Mouse (Mus musculus) neural tube, embryonic 15.5 days (tissue): Measurements from ENCODE around the gene Fam172a. TPM values are rescaled to one million over a fixed set of nuclear protein-coding genes. Genes with fewer than 3 reads are reported as not detected.

Experiments used
- ATAC-seq: fragments of 200-750 bp; cut with Nextera tagmentation; 2 replicates; pipeline ENCODE4 v1.8.0; 2017; ENCODE audit warnings: mild to moderate bottlenecking, moderate TSS enrichment, moderate library complexity; ENCODE audit not compliant: low FRiP score
- H3K27ac ChIP-seq: fragments of 300-500 bp; sonication (generic); replicated peaks from 2 replicates; pipeline ENCODE4 v1.5.1; 2015; ENCODE audit warnings: mild to moderate bottlenecking, inconsistent platforms
- H3K27me3 ChIP-seq: fragments of 300-500 bp; sonication (generic); replicated peaks from 2 replicates; pipeline ENCODE4 v1.6.1; 2015; ENCODE audit warnings: inconsistent platforms
- H3K36me3 ChIP-seq: fragments of 300-500 bp; sonication (generic); 2 replicates; pipeline ENCODE4 v1.6.1; 2015; ENCODE audit warnings: inconsistent platforms
- H3K4me1 ChIP-seq: fragments of 300-500 bp; sonication (generic); 2 replicates; pipeline ENCODE4 v1.6.1; 2015; ENCODE audit warnings: inconsistent platforms
- H3K4me2 ChIP-seq: fragments of 300-500 bp; sonication (generic); 2 replicates; pipeline ENCODE4 v1.6.1; 2015; ENCODE audit warnings: inconsistent platforms, mild to moderate bottlenecking, moderate library complexity
- H3K4me3 ChIP-seq: fragments of 300-500 bp; sonication (generic); replicated peaks from 2 replicates; pipeline ENCODE4 v1.5.1; 2015; ENCODE audit warnings: mild to moderate bottlenecking, inconsistent platforms
- H3K9ac ChIP-seq: fragments of 300-500 bp; sonication (generic); replicated peaks from 2 replicates; pipeline ENCODE4 v1.6.1; 2015; ENCODE audit warnings: mild to moderate bottlenecking, inconsistent platforms
- H3K9me3 ChIP-seq: fragments of 300-500 bp; sonication (generic); replicated peaks from 2 replicates; pipeline ENCODE4 v1.6.1; 2016; ENCODE audit warnings: inconsistent platforms
- WGBS: fragments of 180-500 bp; shearing (Covaris S2); methylation state at CpG from one replicate; pipeline ENCODE4 v1.1.7; 2015; ENCODE audit warnings: mixed read lengths; 5-methylcytosine and 5-hydroxymethylcytosine counted together
- polyA plus RNA-seq: library from polyadenylated mRNA; unstranded; fragments of >200 nt; fragmentation: Nextera tagmentation; extraction: Ambion mirVana; gene quantifications from 2 replicates; pipeline ENCODE4 v1.2.1, GENCODE M21; 2015

The Fam172a gene
- polyA plus RNA-seq, 1 experiment from 2014 or later = 39.5 TPM

DNA sequence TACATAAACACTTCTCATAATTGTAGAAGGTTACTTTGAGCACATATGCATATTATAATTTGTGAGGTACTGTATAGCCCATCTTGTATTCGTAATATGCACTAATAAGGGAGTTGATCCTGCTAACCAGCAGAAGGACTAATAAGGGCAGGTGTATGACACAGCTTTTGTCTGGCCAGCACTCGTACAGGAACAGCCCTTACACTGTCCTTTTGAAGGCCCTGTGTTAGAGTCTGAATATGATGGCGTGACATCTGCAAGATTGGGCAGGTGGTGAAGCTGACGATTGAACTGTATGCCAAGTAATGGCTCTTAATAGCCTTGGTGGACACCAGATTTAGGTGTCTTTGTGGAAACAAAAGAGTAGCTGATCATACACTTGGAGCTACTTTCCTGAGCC is 176.3 kb downstream of the Fam172a start:
- ATAC-seq = no peak
- WGBS = 65% methylated on average over 4 of the region's 4 CpGs
- no peaks in the 10 kb centered on the region for H3K27me3 ChIP-seq

DNA sequence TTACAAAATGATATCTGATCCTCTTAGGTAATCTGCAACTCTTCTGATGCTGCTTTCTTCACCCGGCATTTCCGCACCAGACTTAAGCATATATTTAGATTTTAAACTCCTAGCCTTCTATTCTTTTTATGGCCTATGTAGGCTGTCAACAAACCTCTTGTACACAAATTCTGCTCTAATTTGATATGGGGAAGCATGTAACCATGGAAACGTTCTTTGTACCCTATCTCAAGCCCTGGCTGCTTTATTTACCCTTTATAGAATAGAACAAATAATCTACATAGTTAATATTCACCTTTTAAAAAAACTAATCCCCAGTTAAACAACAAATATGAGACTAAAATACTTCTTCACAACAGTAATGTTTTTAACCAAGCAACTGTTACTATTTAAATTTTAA is 176.7 kb downstream of the Fam172a start:
- no peaks in the 10 kb centered on the region for H3K9me3 ChIP-seq
- H3K36me3 ChIP-seq = no peaks in the 10 kb centered on the region
- H3K9ac ChIP-seq = no peak overlapping the region
- 83% methylated on average over 3 of the region's 3 CpGs for WGBS
- H3K4me3 ChIP-seq = no peak overlapping the region
- no peak overlapping the region for H3K4me2 ChIP-seq
- no peaks in the 10 kb centered on the region for H3K27me3 ChIP-seq
- no peaks in the 10 kb centered on the region for H3K4me1 ChIP-seq
- no peak overlapping the region for H3K27ac ChIP-seq
- no peak for ATAC-seq

More for the DNA sequence above, 176.3 kb downstream of the Fam172a start:
- no peak overlapping the region for H3K27ac ChIP-seq
- no peaks in the 10 kb centered on the region for H3K36me3 ChIP-seq
- no peak overlapping the region for H3K9ac ChIP-seq
- no peaks in the 10 kb centered on the region for H3K9me3 ChIP-seq
- H3K4me3 ChIP-seq = no peak overlapping the region
- no peaks in the 10 kb centered on the region for H3K4me1 ChIP-seq
- H3K4me2 ChIP-seq = no peak overlapping the region

DNA sequence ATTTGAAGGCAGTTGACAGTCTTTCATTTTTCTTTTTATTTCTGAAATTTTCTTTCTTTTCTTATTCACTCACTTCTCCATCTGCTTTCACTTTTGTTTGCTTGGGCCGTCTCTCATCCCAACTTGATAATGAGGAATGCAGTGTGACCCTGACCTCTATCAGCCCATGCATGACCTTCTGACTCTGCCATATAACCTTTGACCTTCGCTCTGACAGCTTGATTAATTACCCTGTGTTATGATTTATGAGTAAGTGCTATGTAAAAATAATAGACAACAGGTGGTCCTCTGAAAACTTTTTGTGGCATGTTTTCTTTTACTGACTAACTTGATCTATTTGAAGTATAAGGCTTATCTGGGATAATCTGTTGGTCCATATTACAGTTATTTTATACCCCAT is 195.8 kb downstream of the Fam172a start:
- Histone ChIP-seq H3K36me3 (no peaks in the 10 kb centered on the region), H3K9me3 (no peaks in the 10 kb centered on the region), H3K27ac (no peak overlapping the region), H3K9ac (no peak overlapping the region), H3K4me3 (no peak overlapping the region), H3K4me2 (no peak overlapping the region), H3K27me3 (no peaks in the 10 kb centered on the region), H3K4me1 (peaks cover 7% of the 10 kb centered on the region; the same call in 1 of the 2 replicates)
- ATAC-seq = no peak
- 41% methylated on average over 2 of the region's 2 CpGs for WGBS

DNA sequence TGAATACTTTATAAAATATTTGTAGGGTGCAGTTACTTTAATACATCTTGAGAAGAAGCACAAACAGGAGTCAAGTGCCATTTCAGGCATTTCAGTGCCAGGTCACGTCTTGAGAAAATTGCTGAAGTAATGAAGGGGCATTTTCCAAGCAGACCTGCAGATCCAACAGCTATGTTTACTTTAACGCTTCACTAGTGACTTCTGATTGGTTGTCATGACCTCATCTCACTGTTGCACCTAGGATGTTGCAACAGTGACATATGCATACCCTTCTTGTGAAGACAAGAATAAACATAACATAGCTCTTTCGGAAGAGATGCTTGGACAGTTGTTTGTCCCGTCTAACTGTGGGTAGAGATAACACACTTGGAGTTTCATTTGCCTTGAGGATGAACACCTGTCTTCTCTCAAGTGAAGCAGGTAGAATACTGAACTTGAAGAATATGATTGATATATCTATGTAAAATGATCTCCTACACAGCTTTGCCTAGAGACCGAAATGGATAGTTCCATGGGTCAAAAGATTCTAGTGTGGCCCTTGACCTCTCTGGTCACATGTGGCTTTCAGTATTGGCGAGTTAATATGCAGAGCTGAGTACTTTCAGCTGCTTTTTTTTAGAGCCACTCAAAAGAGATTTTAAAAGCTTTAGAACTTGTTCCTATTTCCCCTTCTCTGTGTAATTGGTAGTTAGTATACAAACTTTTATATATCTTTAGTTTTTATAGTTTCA is 196.4 kb downstream of the Fam172a start:
- Histone ChIP-seq H3K4me2 (no peak overlapping the region), H3K4me1 (0 out of 2 replicates have a peak, but pooled peaks cover 3% of the 10 kb centered on the region), H3K36me3 (no peaks in the 10 kb centered on the region), H3K4me3 (no peak overlapping the region), H3K9ac (no peak overlapping the region), H3K27me3 (no peaks in the 10 kb centered on the region), H3K9me3 (no peaks in the 10 kb centered on the region), H3K27ac (no peak overlapping the region)
- 64% methylated on average over 6 of the region's 6 CpGs for WGBS
- ATAC-seq = no peak

DNA sequence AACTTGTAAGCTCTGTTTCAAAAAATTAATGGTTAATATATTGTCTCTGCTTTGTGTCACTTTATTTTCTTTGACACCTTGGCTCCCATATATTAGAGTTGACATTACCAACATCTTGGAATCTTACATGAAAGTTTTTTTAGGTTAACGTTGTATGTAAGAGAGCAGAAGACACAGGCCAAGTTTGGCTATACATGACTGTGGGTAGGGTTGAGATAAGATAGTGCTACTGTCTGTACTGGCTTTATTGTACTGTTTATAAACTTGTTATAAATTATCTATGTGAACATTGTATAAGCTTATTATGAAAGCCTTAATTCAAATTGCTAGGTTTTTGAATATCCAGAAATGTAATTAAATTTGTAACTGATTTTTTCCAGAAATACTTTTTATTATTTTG is 197.9 kb downstream of the Fam172a start:
- H3K27me3 ChIP-seq = no peaks in the 10 kb centered on the region
- no peak for ATAC-seq
- no peaks in the 10 kb centered on the region for H3K9me3 ChIP-seq
- no peaks in the 10 kb centered on the region for H3K4me1 ChIP-seq
- 74% methylated on average over 1 of the region's 1 CpGs for WGBS
- H3K36me3 ChIP-seq = no peaks in the 10 kb centered on the region
- H3K27ac ChIP-seq = no peak overlapping the region
- H3K4me2 ChIP-seq = no peak overlapping the region
- H3K9ac ChIP-seq = no peak overlapping the region
- no peak overlapping the region for H3K4me3 ChIP-seq

DNA sequence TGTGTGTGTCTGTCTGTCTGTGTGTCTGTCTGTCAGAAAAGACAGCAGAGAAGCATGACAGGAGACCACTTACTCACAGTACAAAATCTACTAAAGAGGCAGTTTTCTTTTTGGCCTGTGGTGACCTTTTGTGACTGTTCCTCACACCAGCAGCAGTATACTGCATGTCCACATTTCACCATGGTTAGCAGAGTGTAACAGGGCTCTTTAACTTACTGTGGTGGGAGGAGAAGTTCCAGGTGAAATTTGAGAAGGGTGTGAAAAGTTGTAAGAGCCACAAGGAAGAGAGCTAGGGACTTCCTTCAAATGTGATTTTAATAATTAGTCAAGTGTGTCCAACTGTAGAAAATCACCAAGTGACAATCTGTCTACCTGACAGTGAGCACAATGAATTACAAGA is 199.0 kb downstream of the Fam172a start:
- Histone ChIP-seq H3K27me3 (no peaks in the 10 kb centered on the region), H3K9ac (no peak overlapping the region), H3K9me3 (no peaks in the 10 kb centered on the region), H3K36me3 (no peaks in the 10 kb centered on the region), H3K4me2 (no peak overlapping the region), H3K4me1 (no peaks in the 10 kb centered on the region), H3K4me3 (no peak overlapping the region), H3K27ac (no peak overlapping the region)
- no peak for ATAC-seq

DNA sequence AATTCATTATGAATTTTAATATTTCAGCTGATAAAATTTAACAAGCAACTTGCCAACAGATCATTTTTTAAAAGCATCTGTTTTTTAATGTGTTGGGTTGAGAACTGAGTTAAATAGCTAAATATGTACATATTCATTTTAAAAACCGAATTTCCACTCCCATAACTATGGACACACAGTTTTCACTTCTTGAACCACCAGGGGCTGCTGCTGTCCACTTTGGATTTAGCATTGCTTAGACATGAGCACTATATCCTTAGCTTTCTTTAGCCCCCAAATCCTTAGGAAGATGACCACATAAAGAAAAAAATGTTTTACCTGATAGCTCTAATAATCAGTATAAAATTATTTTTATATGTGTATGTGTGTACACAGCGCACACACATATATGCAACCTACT is 207.4 kb downstream of the Fam172a start:
- Histone ChIP-seq H3K27me3 (no peaks in the 10 kb centered on the region), H3K4me2 (no peak overlapping the region), H3K27ac (no peak overlapping the region), H3K9me3 (no peaks in the 10 kb centered on the region), H3K9ac (no peak overlapping the region), H3K4me3 (no peak overlapping the region), H3K4me1 (no peaks in the 10 kb centered on the region), H3K36me3 (no peaks in the 10 kb centered on the region)
- ATAC-seq = no peak
- 89% methylated on average over 2 of the region's 2 CpGs for WGBS

DNA sequence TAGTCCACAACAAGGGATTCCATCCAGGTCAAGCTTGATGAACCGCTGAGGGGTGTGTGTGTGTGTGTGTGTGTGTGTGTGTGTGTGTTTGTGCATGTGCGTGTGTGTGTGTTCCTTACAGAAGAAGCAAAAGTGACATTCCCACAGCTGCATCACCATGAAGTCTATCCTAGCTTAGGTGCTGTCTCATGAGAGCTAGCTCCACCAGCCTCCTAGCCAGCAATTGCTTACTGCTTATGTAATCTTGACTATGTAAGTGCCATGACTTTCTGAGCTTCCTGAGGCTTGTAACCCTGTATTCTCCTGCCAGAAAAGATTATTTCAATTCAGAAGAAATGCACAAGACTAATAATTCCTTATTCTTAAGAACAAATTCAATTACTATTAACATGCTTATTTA is 221.0 kb downstream of the Fam172a start:
- Histone ChIP-seq H3K4me3 (no peak overlapping the region), H3K9ac (no peak overlapping the region), H3K4me2 (no peak overlapping the region), H3K9me3 (no peaks in the 10 kb centered on the region), H3K27me3 (no peaks in the 10 kb centered on the region), H3K36me3 (no peaks in the 10 kb centered on the region), H3K4me1 (no peaks in the 10 kb centered on the region), H3K27ac (no peak overlapping the region)
- WGBS = 97% methylated on average over 2 of the region's 2 CpGs
- no peak for ATAC-seq

DNA sequence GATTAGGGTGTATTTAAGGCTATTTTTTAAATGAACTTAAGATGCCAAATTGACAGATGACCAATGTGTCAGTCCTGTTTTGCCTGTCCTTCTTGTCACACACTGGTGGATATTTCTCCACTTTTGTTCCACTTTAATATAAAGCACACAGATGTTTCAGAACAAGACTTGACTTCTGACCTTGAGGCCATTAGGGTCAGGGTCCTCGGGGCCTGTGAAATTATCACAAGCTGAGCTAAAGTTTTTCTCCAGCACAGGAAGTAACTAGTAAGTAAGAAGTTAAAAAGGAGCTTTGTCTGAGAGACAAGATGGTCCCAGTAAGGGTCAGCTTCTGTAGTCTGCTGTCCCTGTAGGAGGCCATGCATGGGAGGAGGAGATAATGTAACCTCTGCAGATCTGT is 255.8 kb downstream of the Fam172a start:
- WGBS = 2% methylated on average over 1 of the region's 1 CpGs
- H3K27ac ChIP-seq = no peak overlapping the region
- no peak for ATAC-seq
- H3K36me3 ChIP-seq = no peaks in the 10 kb centered on the region
- no peaks in the 10 kb centered on the region for H3K9me3 ChIP-seq
- H3K4me2 ChIP-seq = no peak overlapping the region
- H3K4me1 ChIP-seq = no peaks in the 10 kb centered on the region
- H3K4me3 ChIP-seq = no peak overlapping the region
- H3K27me3 ChIP-seq = no peaks in the 10 kb centered on the region
- H3K9ac ChIP-seq = no peak overlapping the region

DNA sequence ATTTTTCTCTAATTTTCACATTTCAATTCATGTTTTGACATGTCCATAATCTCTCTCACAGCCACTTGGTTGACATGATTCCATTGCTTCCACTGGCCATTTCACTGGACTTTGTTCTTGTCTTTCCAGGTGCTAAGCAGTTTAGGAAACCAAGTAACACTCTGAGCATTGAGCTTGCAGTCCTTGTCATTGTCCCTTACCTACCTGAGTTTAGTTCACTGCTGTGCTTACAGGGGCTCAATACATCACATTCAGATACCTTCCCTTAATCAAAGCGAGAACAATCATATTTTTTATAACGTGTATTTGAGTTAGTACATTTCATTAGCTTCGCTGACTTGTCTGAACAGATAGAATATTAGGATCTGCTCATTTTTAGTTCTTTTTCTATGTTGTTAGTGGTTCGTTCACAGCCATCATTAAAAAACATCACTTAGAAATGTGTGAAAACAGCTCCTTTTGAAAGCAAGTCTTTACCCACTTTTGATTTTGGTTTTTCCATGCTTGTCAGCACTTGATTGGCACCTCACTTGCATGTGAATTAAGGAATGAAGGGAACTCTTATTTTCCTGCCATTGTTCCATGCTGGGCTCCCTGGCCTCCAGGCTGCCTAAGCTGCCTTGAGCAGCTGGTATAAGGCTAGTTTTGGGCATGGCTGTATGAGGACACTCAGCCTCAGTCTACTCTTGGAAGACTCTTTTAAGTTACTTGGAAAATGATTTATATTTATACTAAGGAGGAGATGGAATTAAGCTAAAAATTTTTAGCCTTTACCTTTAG is 257.9 kb downstream of the Fam172a start:
- 84% methylated on average over 4 of the region's 4 CpGs for WGBS
- H3K9ac ChIP-seq = no peak overlapping the region
- no peak for ATAC-seq
- H3K4me3 ChIP-seq = no peak overlapping the region
- no peaks in the 10 kb centered on the region for H3K36me3 ChIP-seq
- H3K9me3 ChIP-seq = no peaks in the 10 kb centered on the region
- H3K4me1 ChIP-seq = no peaks in the 10 kb centered on the region
- H3K4me2 ChIP-seq = no peak overlapping the region
- no peaks in the 10 kb centered on the region for H3K27me3 ChIP-seq
- no peak overlapping the region for H3K27ac ChIP-seq

DNA sequence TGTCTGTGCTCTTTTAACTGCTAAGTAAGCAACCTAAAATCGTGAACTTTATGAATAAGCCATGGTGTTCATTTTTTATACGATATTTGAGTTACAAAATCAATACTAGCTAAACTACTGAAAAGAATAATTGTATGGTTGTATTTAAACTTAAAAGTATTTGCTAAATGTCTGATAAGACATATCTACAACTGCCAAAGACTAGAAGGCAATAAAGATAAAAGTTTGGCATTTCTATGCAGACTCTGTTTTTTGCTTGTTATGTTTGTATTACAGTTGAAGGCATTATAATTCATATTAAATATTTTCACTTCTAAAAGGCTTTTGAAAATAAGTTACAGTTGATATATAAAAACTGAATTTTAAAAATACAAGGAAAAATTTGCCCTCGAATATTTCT is 274.4 kb downstream of the Fam172a start:
- Histone ChIP-seq H3K4me3 (no peak overlapping the region), H3K9ac (no peak overlapping the region), H3K27me3 (no peaks in the 10 kb centered on the region), H3K4me1 (no peaks in the 10 kb centered on the region), H3K9me3 (no peaks in the 10 kb centered on the region), H3K4me2 (no peak overlapping the region), H3K27ac (no peak overlapping the region), H3K36me3 (no peaks in the 10 kb centered on the region)
- WGBS = 83% methylated on average over 3 of the region's 3 CpGs
- no peak for ATAC-seq

DNA sequence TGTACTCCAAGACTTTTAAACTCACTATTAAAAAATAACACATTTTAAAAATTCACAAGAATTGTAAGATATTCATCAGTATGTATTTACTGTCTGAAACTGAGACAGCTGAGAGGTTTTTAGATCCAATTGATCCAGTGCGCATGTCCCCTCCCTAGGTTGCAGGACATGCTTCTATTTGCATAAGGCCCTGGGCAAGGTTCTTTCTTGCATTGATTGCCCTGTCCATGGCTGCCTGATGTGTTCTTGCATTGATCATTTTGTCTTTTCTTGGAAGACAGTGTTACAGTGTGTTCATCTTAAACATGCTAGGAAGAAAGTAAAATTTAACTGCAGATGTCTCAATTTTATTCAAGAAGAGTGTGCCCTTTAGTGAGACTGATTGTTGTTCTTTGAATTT is 275.3 kb downstream of the Fam172a start:
- 65% methylated on average over 1 of the region's 1 CpGs for WGBS
- H3K9ac ChIP-seq = no peak overlapping the region

More for the DNA sequence above, 275.3 kb downstream of the Fam172a start:
- Histone ChIP-seq H3K27me3 (no peaks in the 10 kb centered on the region), H3K9me3 (no peaks in the 10 kb centered on the region), H3K27ac (no peak overlapping the region), H3K36me3 (no peaks in the 10 kb centered on the region), H3K4me1 (no peaks in the 10 kb centered on the region), H3K4me2 (no peak overlapping the region), H3K4me3 (no peak overlapping the region)
- ATAC-seq = no peak
